ENCODE assay signal across 12 mouse cellular contexts in the genomic region with DNA sequence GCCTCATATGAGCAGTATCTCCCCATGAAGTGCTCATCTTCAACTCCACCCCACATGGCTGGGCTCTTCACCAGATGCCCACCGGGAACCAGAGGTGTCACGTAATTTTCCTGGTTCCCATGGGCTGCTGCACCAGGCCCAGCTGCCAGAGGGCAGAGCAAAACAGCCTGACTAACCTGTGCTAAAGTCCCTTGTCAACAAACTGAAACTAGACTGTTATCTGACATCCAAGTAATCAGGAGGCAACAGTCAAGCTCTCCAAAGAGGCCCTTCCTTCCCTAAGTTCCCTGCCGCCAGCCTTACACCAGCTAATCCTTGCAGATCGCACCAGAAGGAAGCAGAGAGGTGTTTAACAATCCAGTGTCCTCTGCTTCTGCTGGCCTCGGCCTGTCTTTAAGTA. TPM values are rescaled to one million over a fixed set of nuclear protein-coding genes. Genes with fewer than 3 reads are reported as not detected.
DNase-seq lines count a peak whose midpoint lies in the region; ATAC-seq and TF ChIP-seq lines count a peak whose summit lies in the region.
"Had no signal": no experiment of that assay in that cellular context is flagged by ENCODE, and none has a peak within 500 bp of the region (broad histone marks: within the 10 kb centered on the region; RNA-seq: fewer than 3 reads in every experiment).

No protein-coding gene starts in this region.

- TF ChIP-seq EP300 in stomach, postnatal 0 days (optimal IDR thresholded peaks at IDR 0.05) = no peak

- H3K27ac ChIP-seq in hindbrain, embryonic 10.5 days = peak overlapping the region; percentile 69
- H3K27ac ChIP-seq in hindbrain, embryonic 11.5 days (ENCODE audit: low read depth, low read length) = no peak overlapping the region
- peak overlapping the region; percentile 87 for H3K27ac ChIP-seq in intestine, embryonic 15.5 days
- H3K27ac ChIP-seq in liver, embryonic 11.5 days (ENCODE audit: low read depth, low read length) = no peak overlapping the region
- peak overlapping the region; percentile 56 for H3K27ac ChIP-seq in stomach, postnatal 0 days (replicated peaks)
- H3K27ac ChIP-seq: limb, embryonic 12.5 days had no signal

- H3K4me3 ChIP-seq in hindbrain, embryonic 10.5 days = no peak overlapping the region
- no peak overlapping the region for H3K4me3 ChIP-seq in hindbrain, embryonic 11.5 days (ENCODE audit: low read depth, low read length)
- no peak overlapping the region for H3K4me3 ChIP-seq in intestine, embryonic 15.5 days (replicated peaks)
- no peak overlapping the region for H3K4me3 ChIP-seq in liver, embryonic 11.5 days (ENCODE audit: low read depth, low read length)
- no peak overlapping the region for H3K4me3 ChIP-seq in stomach, postnatal 0 days (ENCODE audit: low read depth, low read length)
- H3K4me3 ChIP-seq: limb, embryonic 12.5 days had no signal

- H3K9ac ChIP-seq in hindbrain, embryonic 11.5 days (ENCODE audit: low read depth, low read length) = no peak overlapping the region
- H3K9ac ChIP-seq in intestine, embryonic 15.5 days = no peak overlapping the region
- peak overlapping the region; percentile 20; the same call in 1 of the 2 replicates for H3K9ac ChIP-seq in liver, embryonic 11.5 days (ENCODE audit: low read depth, low read length)
- no peak overlapping the region for H3K9ac ChIP-seq in stomach, postnatal 0 days (ENCODE audit: low read length)
- H3K9ac ChIP-seq: limb, embryonic 12.5 days had no signal

- no peak overlapping the region for H3K4me2 ChIP-seq in hindbrain, embryonic 11.5 days (replicated peaks; ENCODE audit: low read depth, low read length)
- peak overlapping the region; percentile 14 for H3K4me2 ChIP-seq in intestine, embryonic 15.5 days (replicated peaks)
- H3K4me2 ChIP-seq in liver, embryonic 11.5 days = peak overlapping the region; percentile 42
- H3K4me2 ChIP-seq in stomach, postnatal 0 days (replicated peaks; ENCODE audit: low read depth) = no peak overlapping the region
- H3K4me2 ChIP-seq: limb, embryonic 12.5 days had no signal

- H3K27me3 ChIP-seq in hindbrain, embryonic 10.5 days (ENCODE audit: insufficient read depth, poor library complexity, severe bottlenecking) = no peaks in the 10 kb centered on the region
- H3K27me3 ChIP-seq in hindbrain, embryonic 11.5 days (ENCODE audit: control insufficient read depth, insufficient read depth, low read length) = no peaks in the 10 kb centered on the region
- no peaks in the 10 kb centered on the region for H3K27me3 ChIP-seq in intestine, embryonic 15.5 days (replicated peaks)
- H3K27me3 ChIP-seq in liver, embryonic 11.5 days (replicated peaks; ENCODE audit: control insufficient read depth, insufficient read depth, low read length) = no peaks in the 10 kb centered on the region
- no peaks in the 10 kb centered on the region for H3K27me3 ChIP-seq in stomach, postnatal 0 days (ENCODE audit: control insufficient read depth, insufficient read depth, low read length)
- H3K27me3 ChIP-seq: limb, embryonic 12.5 days had no signal

- peaks cover 31% of the 10 kb centered on the region for H3K4me1 ChIP-seq in hindbrain, embryonic 10.5 days (replicated peaks)
- H3K4me1 ChIP-seq in hindbrain, embryonic 11.5 days (replicated peaks; ENCODE audit: control insufficient read depth, insufficient read depth, low read length) = peaks cover 4% of the 10 kb centered on the region; the same call in 1 of the 2 replicates
- H3K4me1 ChIP-seq in intestine, embryonic 15.5 days (replicated peaks) = peaks cover 33% of the 10 kb centered on the region
- peaks cover 21% of the 10 kb centered on the region; the same call in 1 of the 2 replicates for H3K4me1 ChIP-seq in liver, embryonic 11.5 days (replicated peaks; ENCODE audit: control insufficient read depth, insufficient read depth, low read length)
- H3K4me1 ChIP-seq in stomach, postnatal 0 days (replicated peaks; ENCODE audit: control insufficient read depth, insufficient read depth) = peaks cover 5% of the 10 kb centered on the region; the same call in 1 of the 2 replicates

- DNase-seq in hindbrain, embryonic 10.5 days (ENCODE audit: low spot score) = no peak
- no peak for DNase-seq in hindbrain, embryonic 11.5 days (ENCODE audit: low spot score)
- DNase-seq in liver, embryonic 11.5 days (ENCODE audit: low spot score) = no peak
- DNase-seq in stomach, postnatal 0 days (ENCODE audit: low spot score) = peak; percentile 31
- DNase-seq: adrenal gland, postnatal 10 days; heart, adult 18-20 months; kidney, postnatal 14 days; layer of hippocampus, postnatal 36 days had no signal

- no peak for ATAC-seq in hindbrain, embryonic 11.5 days (ENCODE audit: low FRiP score)
- peak; percentile 24 for ATAC-seq in intestine, embryonic 15.5 days
- ATAC-seq in liver, embryonic 11.5 days (replicated peaks; ENCODE audit: low FRiP score) = 0 out of 2 replicates have a peak, but pooled peaks have one; percentile 7
- no peak for ATAC-seq in stomach, postnatal 0 days (ENCODE audit: low FRiP score, low TSS enrichment)
- no peak for ATAC-seq in granulocyte monocyte progenitor cell, adult 5-6 weeks (replicated peaks; ENCODE audit: poor library complexity, severe bottlenecking)
- ATAC-seq in erythroid progenitor cell, adult 5-6 weeks (replicated peaks; ENCODE audit: low FRiP score, poor library complexity, severe bottlenecking) = no peak

- peak; percentile 27; the same call in 1 of the 2 replicates for TF ChIP-seq CTCF in stomach, postnatal 0 days (IDR thresholded peaks at IDR 0.05; ENCODE audit: low read depth)

- no peaks in the 10 kb centered on the region for H3K9me3 ChIP-seq in hindbrain, embryonic 10.5 days
- H3K9me3 ChIP-seq in hindbrain, embryonic 11.5 days (ENCODE audit: control insufficient read depth, low read length) = no peaks in the 10 kb centered on the region
- no peaks in the 10 kb centered on the region for H3K9me3 ChIP-seq in intestine, embryonic 15.5 days
- H3K9me3 ChIP-seq in liver, embryonic 11.5 days (ENCODE audit: control insufficient read depth, low read length) = no peaks in the 10 kb centered on the region
- H3K9me3 ChIP-seq in stomach, postnatal 0 days (ENCODE audit: control insufficient read depth, low read length) = no peaks in the 10 kb centered on the region
- H3K9me3 ChIP-seq: limb, embryonic 12.5 days had no signal

- WGBS in hindbrain, embryonic 10.5 days = 75% methylated on average over 5 of the region's 5 CpGs
- WGBS in hindbrain, embryonic 11.5 days = 85% methylated on average over 5 of the region's 5 CpGs
- WGBS in intestine, embryonic 15.5 days = 54% methylated on average over 5 of the region's 5 CpGs
- 61% methylated on average over 5 of the region's 5 CpGs for WGBS in liver, embryonic 11.5 days
- 60% methylated on average over 5 of the region's 5 CpGs for WGBS in stomach, postnatal 0 days

- no peaks in the 10 kb centered on the region for H3K36me3 ChIP-seq in hindbrain, embryonic 10.5 days
- no peaks in the 10 kb centered on the region for H3K36me3 ChIP-seq in hindbrain, embryonic 11.5 days (ENCODE audit: control insufficient read depth, insufficient read depth, low read length)
- H3K36me3 ChIP-seq in intestine, embryonic 15.5 days = no peaks in the 10 kb centered on the region
- H3K36me3 ChIP-seq in liver, embryonic 11.5 days (ENCODE audit: control insufficient read depth, insufficient read depth, low read length) = no peaks in the 10 kb centered on the region
- no peaks in the 10 kb centered on the region for H3K36me3 ChIP-seq in stomach, postnatal 0 days (ENCODE audit: control insufficient read depth, insufficient read depth, low read length)
- H3K36me3 ChIP-seq: limb, embryonic 12.5 days had no signal

RNA-seq across cellular contexts. Expression of a gene that starts 4.9 kb away (rescaled TPM):
- polyA plus RNA-seq in hindbrain, embryonic 10.5 days (2016; fragmentation: Nextera tagmentation; extraction: Ambion mirVana) = 105 and 122 TPM in 2 replicates
- polyA plus RNA-seq in hindbrain, embryonic 11.5 days (2014; fragmentation: Nextera tagmentation; extraction: Ambion mirVana) = 118 and 128 TPM in 2 replicates
- polyA plus RNA-seq in intestine, embryonic 15.5 days (2015; fragmentation: Nextera tagmentation; extraction: Ambion mirVana) = 222 and 228 TPM in 2 replicates
- 59.7 and 65.4 TPM in 2 replicates for polyA plus RNA-seq in liver, embryonic 11.5 days (2014; fragmentation: Nextera tagmentation; extraction: Ambion mirVana)
- 62.3 and 67.7 TPM in 2 replicates for polyA plus RNA-seq in stomach, postnatal 0 days (2015; fragmentation: Nextera tagmentation; extraction: Ambion mirVana)
- 10.4 and 12.1 TPM in 2 replicates for total RNA-seq in granulocyte monocyte progenitor cell, adult 5-6 weeks (2014; fragmentation: Nextera tagmentation)
- 32.9 and 34.2 TPM in 2 replicates for total RNA-seq in granulocyte monocyte progenitor cell, adult 5-6 weeks (2017)
- 6.5 and 13.0 TPM in 2 replicates for total RNA-seq in erythroid progenitor cell, adult 5-6 weeks (2015; ENCODE audit: low replicate concordance)
- 7.7 and 15.4 TPM in 2 replicates for total RNA-seq in erythroid progenitor cell, adult 5-6 weeks (2017; ENCODE audit: low replicate concordance)

Comparison
In these comparisons a context has a peak if more than half of its experiments do, and no peak if none do; other contexts are left out.
1. H3K27ac ChIP-seq: peak in hindbrain, embryonic 10.5 days (single experiment), intestine, embryonic 15.5 days (single experiment) and stomach, postnatal 0 days (single experiment); none in hindbrain, embryonic 11.5 days (single experiment) and liver, embryonic 11.5 days (single experiment).
2. ATAC-seq: peak in intestine, embryonic 15.5 days (single experiment) and liver, embryonic 11.5 days (single experiment); none in hindbrain, embryonic 11.5 days (single experiment), stomach, postnatal 0 days (single experiment), granulocyte monocyte progenitor cell, adult 5-6 weeks (single experiment) and erythroid progenitor cell, adult 5-6 weeks (single experiment).
3. H3K4me2 ChIP-seq: peak in intestine, embryonic 15.5 days (single experiment) and liver, embryonic 11.5 days (single experiment); none in hindbrain, embryonic 11.5 days (single experiment) and stomach, postnatal 0 days (single experiment).